Mouse (Mus musculus) large intestine, adult 2 months (tissue): Measurements from ENCODE around the gene Vwf. TPM values are rescaled to one million over a fixed set of nuclear protein-coding genes. Genes with fewer than 3 reads are reported as not detected.

Source experiments
- DNase-seq: peaks from one replicate; pipeline ENCODE4 v3.0.0-alpha.2; 2012; ENCODE audit warnings: low read depth, low spot score
- WGBS: fragments of 180-500 bp; shearing (Covaris S2); methylation state at CpG from one replicate; pipeline ENCODE4 v1.1.7; 2018; 5-methylcytosine and 5-hydroxymethylcytosine counted together
- polyA plus RNA-seq: library from polyadenylated mRNA; depleted of rRNA; stranded (reverse); fragments of >200 nt; gene quantifications from 2 replicates; pipeline ENCODE4 v1.2.3, GENCODE M21; 2012

Vwf gene
- polyA plus RNA-seq, 1 experiment, result 29.1 TPM

- DNase-seq, result no peak
- WGBS, result 92% methylated on average over 2 of the region's 2 CpGs
Measured at GRCm38 (mm10) chr6:125579864-125580263, 33.3 kb downstream of the Vwf start.

- DNase-seq, result no peak
- 90% methylated on average over 6 of the region's 6 CpGs for WGBS
Measured at GRCm38 (mm10) chr6:125583666-125584065, 37.1 kb downstream of the Vwf start.

DNA sequence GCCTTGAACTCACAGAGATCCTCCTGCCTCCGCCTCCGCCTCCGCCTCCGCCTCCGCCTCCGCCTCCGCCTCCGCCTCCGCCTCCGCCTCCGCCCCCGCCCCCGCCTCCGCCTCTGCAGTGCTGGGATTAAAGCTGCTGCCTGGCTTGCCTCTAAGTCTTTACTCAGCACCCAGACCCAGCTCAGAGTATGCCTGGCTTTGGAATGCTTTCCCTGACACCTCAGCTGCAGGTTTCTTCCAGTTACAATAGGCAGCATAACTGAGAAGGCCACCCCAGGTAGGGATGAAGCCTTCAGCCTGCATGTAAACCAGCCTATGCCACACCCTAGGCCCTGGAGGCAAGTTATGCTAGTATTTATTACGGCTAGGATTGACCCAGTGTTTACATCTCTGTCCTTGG, 37.7 kb downstream of the Vwf start:
- WGBS, result 91% methylated on average over 15 of the region's 15 CpGs

GRCm38 (mm10) chr6:125585579-125585978, 39.0 kb downstream of the Vwf start:
- WGBS, result 35% methylated on average over 3 of the region's 3 CpGs
- no peak for DNase-seq

More for the DNA sequence above, 37.7 kb downstream of the Vwf start:
- no peak for DNase-seq

DNA sequence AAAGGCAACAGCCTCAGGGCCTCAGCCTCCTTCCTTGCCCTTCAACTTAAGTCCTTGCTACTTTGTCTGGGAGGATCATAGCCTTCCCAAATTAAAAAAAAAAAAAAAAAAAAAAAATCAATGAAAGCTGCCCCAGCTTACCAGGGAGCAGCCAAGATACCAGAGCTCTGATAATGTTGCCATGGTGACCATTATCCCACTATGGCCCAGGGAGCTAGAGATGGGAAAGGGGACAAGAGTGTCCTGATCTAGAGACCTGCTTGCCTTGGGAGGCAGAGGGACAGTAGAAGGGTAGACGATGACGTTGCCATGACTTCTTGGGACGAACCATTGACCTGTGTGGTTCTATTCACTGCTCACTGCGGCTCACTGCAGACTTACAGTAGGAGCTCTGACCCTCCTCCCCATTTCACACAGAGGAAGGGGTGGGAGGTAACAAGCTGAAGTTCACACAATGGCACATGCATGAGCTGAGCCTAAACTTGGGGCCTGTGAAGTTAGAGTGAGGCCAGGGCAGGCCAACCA, 39.5 kb downstream of the Vwf start:
- DNase-seq, result no peak
- 92% methylated on average over 4 of the region's 4 CpGs for WGBS

DNA sequence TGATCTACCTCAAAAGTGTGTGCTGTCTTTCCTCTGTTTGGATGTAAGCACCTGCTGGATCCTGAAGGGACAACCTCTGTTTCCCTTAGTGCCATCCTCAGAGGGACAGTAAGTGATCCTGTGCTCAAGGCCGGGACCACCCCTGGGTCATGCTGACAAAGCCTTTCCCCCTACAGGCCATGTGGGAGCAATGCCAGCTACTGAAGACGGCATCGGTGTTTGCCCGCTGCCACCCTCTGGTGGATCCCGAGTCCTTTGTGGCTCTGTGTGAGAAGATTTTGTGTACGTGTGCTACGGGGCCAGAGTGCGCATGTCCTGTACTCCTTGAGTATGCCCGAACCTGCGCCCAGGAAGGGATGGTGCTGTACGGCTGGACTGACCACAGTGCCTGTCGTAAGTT, 41.7 kb downstream of the Vwf start:
- no peak for DNase-seq
- 93% methylated on average over 12 of the region's 12 CpGs for WGBS

GRCm38 (mm10) chr6:125589075-125589474, 42.5 kb downstream of the Vwf start:
- WGBS, result 91% methylated on average over 8 of the region's 8 CpGs

DNA sequence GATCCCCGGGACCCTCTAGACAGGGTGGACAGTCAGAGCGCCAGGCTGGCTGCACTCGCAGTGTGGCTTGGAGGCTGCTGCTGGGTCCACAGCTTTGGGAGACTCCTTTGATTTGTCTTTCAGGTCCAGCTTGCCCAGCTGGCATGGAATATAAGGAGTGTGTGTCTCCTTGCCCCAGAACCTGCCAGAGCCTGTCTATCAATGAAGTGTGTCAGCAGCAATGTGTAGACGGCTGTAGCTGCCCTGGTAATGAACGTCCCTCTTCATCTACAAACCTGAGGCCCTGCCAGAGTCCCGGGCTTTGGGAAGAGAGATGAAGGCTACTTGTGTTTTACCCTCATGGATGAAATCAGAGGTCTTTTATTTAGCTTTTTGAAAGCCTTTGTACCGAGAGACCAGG, 43.5 kb downstream of the Vwf start:
- 87% methylated on average over 7 of the region's 7 CpGs for WGBS

More at GRCm38 (mm10) chr6:125589075-125589474, 42.5 kb downstream of the Vwf start:
- no peak for DNase-seq

DNA sequence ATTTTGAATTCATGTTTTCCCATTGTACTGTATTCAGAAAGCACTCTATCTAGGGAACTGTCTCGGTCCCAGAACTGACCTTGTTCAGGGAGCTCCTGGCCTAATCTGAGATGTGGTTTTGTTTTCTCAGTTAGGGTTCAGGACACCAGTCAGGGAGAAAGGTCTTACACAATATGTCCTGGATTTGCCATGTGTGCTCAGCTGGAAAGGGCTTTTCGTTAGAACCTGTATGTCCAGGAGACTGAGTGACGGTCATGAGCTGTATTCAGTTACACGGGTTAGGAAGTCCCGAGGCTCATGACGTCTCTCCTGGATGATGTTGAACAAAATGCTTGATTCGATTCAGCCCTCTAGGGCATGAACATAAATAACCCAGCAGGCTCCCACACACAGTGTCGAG, 43.9 kb downstream of the Vwf start:
- no peak for DNase-seq
- 64% methylated on average over 8 of the region's 8 CpGs for WGBS

More for the DNA sequence above, 43.5 kb downstream of the Vwf start:
- DNase-seq, result no peak

DNA sequence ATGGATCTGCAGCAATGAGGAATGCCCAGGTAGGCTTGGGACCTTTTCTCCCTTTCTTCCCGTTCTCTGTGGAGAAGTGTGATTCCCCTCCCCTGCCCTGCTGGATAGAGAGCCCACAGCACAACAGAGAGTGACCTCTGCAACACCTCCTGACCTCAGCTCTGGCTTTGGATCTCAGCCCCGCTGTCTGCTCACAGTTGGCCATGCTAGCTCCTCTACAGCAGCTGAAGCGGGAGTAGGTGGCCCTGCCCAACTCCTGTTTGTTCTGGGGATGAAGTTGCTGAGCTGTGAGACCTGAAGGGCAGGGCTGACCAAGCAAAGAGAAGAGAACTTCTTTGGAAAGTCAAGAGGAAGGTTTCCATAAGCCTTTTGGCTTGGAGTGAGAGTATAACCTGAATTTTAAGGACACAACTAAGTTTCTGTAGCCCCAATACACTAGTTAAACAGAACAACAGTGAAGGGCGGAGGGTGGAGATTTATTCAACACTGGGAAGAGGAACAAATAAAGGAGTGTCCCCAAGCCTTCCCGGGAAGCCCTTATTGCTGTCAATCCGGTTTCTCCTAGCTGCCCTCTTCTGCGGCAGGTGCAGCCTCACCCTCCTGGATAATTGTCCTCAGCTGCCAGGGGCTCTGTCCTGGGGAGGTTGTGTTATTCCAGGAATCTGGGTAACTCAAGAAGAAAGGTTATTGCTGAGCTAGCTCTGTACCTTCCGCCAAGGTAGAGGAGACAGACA, 45.2 kb downstream of the Vwf start:
- 30% methylated on average over 8 of the region's 8 CpGs for WGBS
- DNase-seq, result peak; percentile 82

- no peak for DNase-seq
- 33% methylated on average over 6 of the region's 6 CpGs for WGBS
Measured at GRCm38 (mm10) chr6:125592536-125592935, 46.0 kb downstream of the Vwf start.

GRCm38 (mm10) chr6:125594311-125594710, 47.7 kb downstream of the Vwf start:
- DNase-seq, result no peak
- WGBS, result 70% methylated on average over 4 of the region's 4 CpGs

DNA sequence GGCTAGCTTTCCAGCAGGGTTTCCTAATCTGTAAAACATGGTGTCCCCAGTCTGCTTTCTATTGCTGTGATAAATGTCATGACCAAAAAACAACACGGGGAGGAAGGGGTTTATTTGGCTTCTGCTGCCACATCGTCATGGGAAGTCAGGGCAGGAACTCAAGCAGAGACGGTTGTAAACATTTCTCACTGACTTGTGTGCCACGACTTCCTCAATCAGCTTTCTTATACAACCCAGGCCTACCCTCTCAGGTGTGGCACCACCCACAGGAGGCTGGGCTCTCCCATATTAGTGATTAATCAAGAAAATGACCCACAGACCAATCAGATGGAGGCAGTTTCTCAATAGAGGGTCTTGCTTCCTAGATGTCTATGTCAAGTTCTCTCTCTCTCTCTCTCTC, 48.3 kb downstream of the Vwf start:
- no peak for DNase-seq

GRCm38 (mm10) chr6:125596701-125597318, 50.2 kb downstream of the Vwf start:
- no peak for DNase-seq
- 66% methylated on average over 16 of the region's 16 CpGs for WGBS

More for the DNA sequence above, 48.3 kb downstream of the Vwf start:
- 15% methylated on average over 4 of the region's 4 CpGs for WGBS

GRCm38 (mm10) chr6:125597716-125598115, 51.1 kb downstream of the Vwf start:
- no peak for DNase-seq
- WGBS, result 87% methylated on average over 4 of the region's 4 CpGs

GRCm38 (mm10) chr6:125600036-125600558, 53.5 kb downstream of the Vwf start:
- 40% methylated on average over 9 of the region's 9 CpGs for WGBS
- no peak for DNase-seq

- no peak for DNase-seq
- WGBS, result 76% methylated on average over 8 of the region's 8 CpGs
Measured at GRCm38 (mm10) chr6:125600669-125601068, 54.1 kb downstream of the Vwf start.

GRCm38 (mm10) chr6:125601190-125601589, 54.6 kb downstream of the Vwf start:
- no peak for DNase-seq
- WGBS, result 77% methylated on average over 4 of the region's 4 CpGs

- 71% methylated on average over 5 of the region's 5 CpGs for WGBS
- DNase-seq, result no peak
Measured at GRCm38 (mm10) chr6:125601748-125602147, 55.2 kb downstream of the Vwf start.

GRCm38 (mm10) chr6:125602354-125602753, 55.8 kb downstream of the Vwf start:
- WGBS, result 86% methylated on average over 5 of the region's 5 CpGs
- DNase-seq, result no peak

- DNase-seq, result peak; percentile 57
- 6% methylated on average over 18 of the region's 18 CpGs for WGBS
Measured at GRCm38 (mm10) chr6:125603234-125603633, 56.7 kb downstream of the Vwf start.
